Mouse (Mus musculus): Measurements from ENCODE around the gene Naa25.
"Not testable (repeated sequence)": the region's sequence is repeated elsewhere in the genome, so short reads cannot be mapped to it uniquely, and the experiment has no call there.

Naa25 gene

GRCm38 (mm10) chr5:121397187-121398145 lies at the start of gene Naa25:
TSS of gene Naa25 (plus strand) at chr5:121397936.
- peak; percentile 77 to 84 for DNase-seq (ENCODE audit: low spot score in 2 of 2)

GRCm38 (mm10) chr5:121359229-121359628 lies 38.5 kb upstream of the Naa25 start:
- no peak for DNase-seq (ENCODE audit: low spot score in 2 of 2)

- DNase-seq (ENCODE audit: low spot score in 2 of 2), result no peak
Measured at GRCm38 (mm10) chr5:121361696-121362095, 36.0 kb upstream of the Naa25 start.

GRCm38 (mm10) chr5:121363441-121363840 lies 34.3 kb upstream of the Naa25 start:
- DNase-seq (ENCODE audit: low spot score in 2 of 2), result no peak

- no peak for DNase-seq (ENCODE audit: low spot score in 2 of 2)
Measured at GRCm38 (mm10) chr5:121366449-121367225, 31.1 kb upstream of the Naa25 start.

GRCm38 (mm10) chr5:121367255-121367654 lies 30.5 kb upstream of the Naa25 start:
- no peak for DNase-seq (ENCODE audit: low spot score in 2 of 2)

- DNase-seq (ENCODE audit: low spot score in 2 of 2), result no peak
Measured at GRCm38 (mm10) chr5:121371712-121372111, 26.0 kb upstream of the Naa25 start.

- no peak for DNase-seq (ENCODE audit: low spot score in 2 of 2)
Measured at GRCm38 (mm10) chr5:121374790-121375189, 22.9 kb upstream of the Naa25 start.

- DNase-seq (ENCODE audit: low spot score in 2 of 2), result not testable (repeated sequence)
Measured at GRCm38 (mm10) chr5:121376972-121377371, 20.8 kb upstream of the Naa25 start.

- no peak for DNase-seq (ENCODE audit: low spot score in 2 of 2)
Measured at GRCm38 (mm10) chr5:121378678-121379256, 19.0 kb upstream of the Naa25 start.

- no peak for DNase-seq (ENCODE audit: low spot score in 2 of 2)
Measured at GRCm38 (mm10) chr5:121380692-121381091, 17.0 kb upstream of the Naa25 start.

GRCm38 (mm10) chr5:121383857-121384756 lies 13.6 kb upstream of the Naa25 start:
- no peak for DNase-seq (ENCODE audit: low spot score in 2 of 2)

- DNase-seq (ENCODE audit: low spot score in 2 of 2), result peak; percentile 30 to 44
Measured at GRCm38 (mm10) chr5:121384757-121385460, 12.8 kb upstream of the Naa25 start.

- peak; percentile 78 to 85 for DNase-seq (ENCODE audit: low spot score in 2 of 2)
Measured at GRCm38 (mm10) chr5:121385461-121386119, 12.1 kb upstream of the Naa25 start, which contains the start of gene Trafd1. TSS of gene Trafd1 (minus strand) at chr5:121385632.

GRCm38 (mm10) chr5:121386120-121386909 lies 11.4 kb upstream of the Naa25 start:
- DNase-seq (ENCODE audit: low spot score in 2 of 2), result no peak

- no peak for DNase-seq (ENCODE audit: low spot score in 2 of 2)
Measured at GRCm38 (mm10) chr5:121387126-121387525, 10.6 kb upstream of the Naa25 start.

- no peak for DNase-seq (ENCODE audit: low spot score in 2 of 2)
Measured at GRCm38 (mm10) chr5:121389106-121389505, 8.6 kb upstream of the Naa25 start.

GRCm38 (mm10) chr5:121389691-121390090 lies 8.0 kb upstream of the Naa25 start:
- no peak for DNase-seq (ENCODE audit: low spot score in 2 of 2)
